9 mouse cellular contexts compared by ENCODE assay signal in the genomic region with DNA sequence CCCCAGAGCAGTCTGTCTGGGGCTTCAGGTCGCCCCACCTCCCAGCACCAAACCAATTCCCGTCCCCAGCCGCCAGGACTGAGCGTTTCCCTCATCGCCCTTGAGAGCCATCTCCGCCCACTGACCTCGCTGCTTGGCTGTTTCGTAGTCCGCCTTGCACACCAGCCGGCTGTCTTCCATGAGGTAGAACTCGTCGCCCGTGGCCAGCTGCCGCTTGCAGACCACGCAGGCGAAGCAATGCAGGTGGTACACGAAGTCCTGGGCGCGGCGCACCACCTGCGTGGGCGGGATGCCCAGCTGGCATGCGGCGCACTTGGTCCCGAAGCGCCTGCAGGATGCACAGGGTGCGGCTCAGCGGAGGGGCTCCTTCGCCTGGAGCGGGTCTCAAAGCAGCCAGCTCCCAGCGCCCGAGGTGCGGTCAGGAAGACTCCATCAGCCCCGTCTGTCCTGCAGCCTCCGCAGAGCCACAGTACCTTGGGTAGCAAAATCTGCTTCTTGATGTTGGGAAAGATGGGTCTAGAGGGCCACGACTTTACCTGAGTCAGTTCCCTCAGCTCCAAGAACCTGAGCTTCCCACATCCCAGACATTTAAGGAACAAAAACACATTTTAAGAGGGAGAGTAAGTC. TPM values are rescaled to one million over a fixed set of nuclear protein-coding genes. Genes with fewer than 3 reads are reported as not detected.
DNase-seq lines count a peak whose midpoint lies in the region; ATAC-seq lines count a peak whose summit lies in the region.
"Had no signal": no experiment of that assay in that cellular context is flagged by ENCODE, and none has a peak within 500 bp of the region (broad histone marks: within the 10 kb centered on the region; RNA-seq: fewer than 3 reads in every experiment).

No protein-coding gene starts in this region.

- H3K27me3 ChIP-seq in lung, embryonic 16.5 days (ENCODE audit: control insufficient read depth, insufficient read depth, low read depth, low read length) = peaks cover 93% of the 10 kb centered on the region
- H3K27me3 ChIP-seq in embryonic facial prominence, embryonic 10.5 days (replicated peaks; ENCODE audit: low read depth, poor library complexity, severe bottlenecking) = peaks cover 100% of the 10 kb centered on the region
- peaks cover 93% of the 10 kb centered on the region for H3K27me3 ChIP-seq in hindbrain, embryonic 15.5 days
- peaks cover 83% of the 10 kb centered on the region for H3K27me3 ChIP-seq in neural tube, embryonic 14.5 days (ENCODE audit: control insufficient read depth, insufficient read depth, low read length)

- no peak for DNase-seq in lung, postnatal 14 days
- peak; percentile 45 for DNase-seq in embryonic facial prominence, embryonic 10.5 days (ENCODE audit: low spot score)
- no peak for DNase-seq in thymus, postnatal 0 days (ENCODE audit: low spot score)
- DNase-seq in urinary bladder, postnatal 14 days (ENCODE audit: low spot score) = no peak
- DNase-seq in T-cell, adult 2 months (ENCODE audit: low spot score) = no peak

- H3K4me2 ChIP-seq in lung, embryonic 16.5 days (ENCODE audit: low read depth, low read length) = no peak overlapping the region
- H3K4me2 ChIP-seq in hindbrain, embryonic 15.5 days = peak overlapping the region; percentile 47
- peak overlapping the region; percentile 31; the same call in 1 of the 2 replicates for H3K4me2 ChIP-seq in neural tube, embryonic 14.5 days (ENCODE audit: low read depth, low read length)

- no peak overlapping the region for H3K27ac ChIP-seq in lung, embryonic 16.5 days (ENCODE audit: low read length)
- no peak overlapping the region for H3K27ac ChIP-seq in embryonic facial prominence, embryonic 10.5 days (replicated peaks)
- no peak overlapping the region for H3K27ac ChIP-seq in hindbrain, embryonic 15.5 days (replicated peaks)
- no peak overlapping the region for H3K27ac ChIP-seq in neural tube, embryonic 14.5 days (ENCODE audit: low read depth, low read length)
- H3K27ac ChIP-seq: limb, embryonic 12.5 days had no signal

- H3K9ac ChIP-seq in lung, embryonic 16.5 days (ENCODE audit: low read length) = no peak overlapping the region
- H3K9ac ChIP-seq in hindbrain, embryonic 15.5 days = no peak overlapping the region
- H3K9ac ChIP-seq in neural tube, embryonic 14.5 days (replicated peaks; ENCODE audit: low read depth, low read length) = 0 out of 2 replicates have a peak overlapping the region, but pooled peaks have one; percentile 8
- H3K9ac ChIP-seq: limb, embryonic 12.5 days had no signal

- ATAC-seq in lung, embryonic 16.5 days (ENCODE audit: low read depth) = no peak
- no peak for ATAC-seq in hindbrain, embryonic 15.5 days (ENCODE audit: low FRiP score, low read depth)
- no peak for ATAC-seq in neural tube, embryonic 14.5 days (ENCODE audit: low read depth)

- no peaks in the 10 kb centered on the region for H3K36me3 ChIP-seq in lung, embryonic 16.5 days (ENCODE audit: control insufficient read depth, insufficient read depth, low read length)
- H3K36me3 ChIP-seq in embryonic facial prominence, embryonic 10.5 days (replicated peaks) = no peaks in the 10 kb centered on the region
- no peaks in the 10 kb centered on the region for H3K36me3 ChIP-seq in hindbrain, embryonic 15.5 days
- H3K36me3 ChIP-seq in neural tube, embryonic 14.5 days (ENCODE audit: control insufficient read depth, insufficient read depth, low read length) = no peaks in the 10 kb centered on the region
- H3K36me3 ChIP-seq: limb, embryonic 12.5 days had no signal

- peaks cover 6% of the 10 kb centered on the region; the same call in 1 of the 2 replicates for H3K4me1 ChIP-seq in lung, embryonic 16.5 days (replicated peaks; ENCODE audit: control insufficient read depth, insufficient read depth, low read length)
- peaks cover 51% of the 10 kb centered on the region for H3K4me1 ChIP-seq in embryonic facial prominence, embryonic 10.5 days
- H3K4me1 ChIP-seq in hindbrain, embryonic 15.5 days (replicated peaks) = peaks cover 31% of the 10 kb centered on the region
- peaks cover 14% of the 10 kb centered on the region; the same call in 1 of the 2 replicates for H3K4me1 ChIP-seq in neural tube, embryonic 14.5 days (ENCODE audit: control insufficient read depth, insufficient read depth, low read length)

- H3K9me3 ChIP-seq in lung, embryonic 16.5 days (ENCODE audit: control insufficient read depth, low read length) = no peaks in the 10 kb centered on the region
- H3K9me3 ChIP-seq in embryonic facial prominence, embryonic 10.5 days = no peaks in the 10 kb centered on the region
- H3K9me3 ChIP-seq in hindbrain, embryonic 15.5 days = no peaks in the 10 kb centered on the region
- no peaks in the 10 kb centered on the region for H3K9me3 ChIP-seq in neural tube, embryonic 14.5 days (ENCODE audit: control insufficient read depth, low read length)
- H3K9me3 ChIP-seq: limb, embryonic 12.5 days had no signal

- H3K4me3 ChIP-seq in lung, embryonic 16.5 days (ENCODE audit: low read length) = 0 out of 2 replicates have a peak overlapping the region, but pooled peaks have one; percentile 2
- peak overlapping the region; percentile 38; the same call in 1 of the 2 replicates for H3K4me3 ChIP-seq in embryonic facial prominence, embryonic 10.5 days
- H3K4me3 ChIP-seq in hindbrain, embryonic 15.5 days = peak overlapping the region; percentile 18
- peak overlapping the region; percentile 15 for H3K4me3 ChIP-seq in neural tube, embryonic 14.5 days (ENCODE audit: low read depth, low read length)

- WGBS in lung, embryonic 16.5 days = 1% methylated on average over 36 of the region's 36 CpGs
- 1% methylated on average over 36 of the region's 36 CpGs for WGBS in embryonic facial prominence, embryonic 10.5 days
- 1% methylated on average over 36 of the region's 36 CpGs for WGBS in hindbrain, embryonic 15.5 days
- under 1% methylated on average over 36 of the region's 36 CpGs for WGBS in neural tube, embryonic 14.5 days

RNA-seq across cellular contexts. Expression of a gene that starts 5.1 kb away (rescaled TPM):
- not detected in 2 replicates for polyA plus RNA-seq in lung, embryonic 16.5 days (2015; fragmentation: Nextera tagmentation; extraction: Ambion mirVana)
- polyA plus RNA-seq in embryonic facial prominence, embryonic 10.5 days (2016; fragmentation: Nextera tagmentation; extraction: Ambion mirVana) = 2.6 and 3.5 TPM in 2 replicates
- 4.1 and 4.2 TPM in 2 replicates for polyA plus RNA-seq in hindbrain, embryonic 15.5 days (2015; fragmentation: Nextera tagmentation; extraction: Ambion mirVana)
- polyA plus RNA-seq in neural tube, embryonic 14.5 days (2014; fragmentation: Nextera tagmentation; extraction: Ambion mirVana) = 9.1 and 10.1 TPM in 2 replicates
- 0.17 and 0.22 TPM in 2 replicates for polyA plus RNA-seq in thymus, postnatal 0 days (2015; fragmentation: Nextera tagmentation; extraction: Ambion mirVana)
- polyA plus RNA-seq: limb, embryonic 12.5 days had no signal

RNA-seq across cellular contexts. Expression of a gene that starts 34.4 kb away (rescaled TPM):
- 21.0 and 21.2 TPM in 2 replicates for polyA plus RNA-seq in lung, embryonic 16.5 days (2015; fragmentation: Nextera tagmentation; extraction: Ambion mirVana)
- 15.7 and 18.1 TPM in 2 replicates for polyA plus RNA-seq in embryonic facial prominence, embryonic 10.5 days (2016; fragmentation: Nextera tagmentation; extraction: Ambion mirVana)
- 16.7 and 16.9 TPM in 2 replicates for polyA plus RNA-seq in hindbrain, embryonic 15.5 days (2015; fragmentation: Nextera tagmentation; extraction: Ambion mirVana)
- polyA plus RNA-seq in neural tube, embryonic 14.5 days (2014; fragmentation: Nextera tagmentation; extraction: Ambion mirVana) = 16.1 and 17.3 TPM in 2 replicates
- polyA plus RNA-seq in thymus, postnatal 0 days (2015; fragmentation: Nextera tagmentation; extraction: Ambion mirVana) = 15.2 and 15.3 TPM in 2 replicates
